Mouse (Mus musculus) heart, postnatal 0 days (tissue): Measurements from ENCODE around the gene Rnf150.

Experiments
- CTCF ChIP-seq: IDR thresholded peaks from 2 replicates; pipeline ENCODE4 v1.5.1; 2016; ENCODE audit warnings: antibody characterized with exemption, control low read depth, low read depth
- EP300 ChIP-seq: IDR thresholded peaks from 2 replicates; pipeline ENCODE4 v1.6.1; 2016; ENCODE audit warnings: antibody characterized with exemption, low read depth

DNA sequence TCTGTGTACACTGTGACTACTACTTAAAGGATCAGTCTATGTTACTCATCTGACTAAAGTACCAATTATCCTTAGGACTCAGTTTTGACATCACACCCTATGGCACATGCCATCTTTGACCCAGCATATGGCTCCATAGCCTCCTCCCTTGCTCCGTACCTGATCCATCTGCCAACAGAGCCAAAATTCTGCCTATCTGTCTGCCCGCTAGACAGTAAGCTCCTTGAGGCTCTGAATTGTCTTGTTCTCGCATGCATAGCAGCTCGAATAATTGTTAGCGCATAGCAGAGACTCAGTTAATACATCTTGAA, 216.3 kb downstream of the Rnf150 start:
- TF ChIP-seq CTCF (no peak), EP300 (no peak)
